Mouse (Mus musculus) neural tube, embryonic 12.5 days (tissue): Measurements from ENCODE around the gene Lamtor3. TPM values are rescaled to one million over a fixed set of nuclear protein-coding genes. Genes with fewer than 3 reads are reported as not detected.
A peak's percentile ranks its signal among the peaks of the same experiment; 100 is the strongest.
"Not testable (repeated sequence)": the region's sequence is repeated elsewhere in the genome, so short reads cannot be mapped to it uniquely, and the experiment has no call there.

Source experiments
- ATAC-seq: fragments of 200-750 bp; cut with Nextera tagmentation; 2 replicates; pipeline ENCODE4 v1.8.0; 2017; ENCODE audit warnings: low read depth, mild to moderate bottlenecking, moderate TSS enrichment, moderate library complexity; ENCODE audit not compliant: low FRiP score
- H3K27ac ChIP-seq: fragments of 300-500 bp; sonication (generic); 2 replicates; pipeline ENCODE4 v1.5.1; 2016
- H3K27me3 ChIP-seq: fragments of 300-500 bp; sonication (generic); replicated peaks from 2 replicates; pipeline ENCODE4 v1.6.1; 2016; ENCODE audit warnings: mild to moderate bottlenecking
- H3K36me3 ChIP-seq: fragments of 300-500 bp; sonication (generic); 2 replicates; pipeline ENCODE4 v1.6.1; 2016; ENCODE audit warnings: mild to moderate bottlenecking
- H3K4me1 ChIP-seq: fragments of 300-500 bp; sonication (generic); 2 replicates; pipeline ENCODE4 v1.6.1; 2016
- H3K4me2 ChIP-seq: fragments of 300-500 bp; sonication (generic); replicated peaks from 2 replicates; pipeline ENCODE4 v1.6.1; 2016; ENCODE audit warnings: mild to moderate bottlenecking
- H3K4me3 ChIP-seq: fragments of 300-500 bp; sonication (generic); 2 replicates; pipeline ENCODE4 v1.5.1; 2016
- H3K9ac ChIP-seq: fragments of 300-500 bp; sonication (generic); 2 replicates; pipeline ENCODE4 v1.6.1; 2016; ENCODE audit warnings: mild to moderate bottlenecking
- H3K9me3 ChIP-seq: fragments of 300-500 bp; sonication (generic); 2 replicates; pipeline ENCODE4 v1.6.1; 2016; ENCODE audit warnings: mild to moderate bottlenecking
- WGBS: fragments of 180-500 bp; shearing (Covaris S2); methylation state at CpG from one replicate; pipeline ENCODE4 v1.1.7; 2016; 5-methylcytosine and 5-hydroxymethylcytosine counted together
- polyA plus RNA-seq: library from polyadenylated mRNA; unstranded; fragments of >200 nt; fragmentation: Nextera tagmentation; extraction: Ambion mirVana; gene quantifications from 2 replicates; pipeline ENCODE4 v1.2.1, GENCODE M21; 2016

Gene Lamtor3
- polyA plus RNA-seq, 1 experiment from 2014 or later: 101 TPM

GRCm38 (mm10) chr3:137897685-137898084, 20.6 kb upstream of the Lamtor3 start:
- H3K9me3 ChIP-seq: no peaks in the 10 kb centered on the region
- no peak overlapping the region for H3K9ac ChIP-seq
- no peaks in the 10 kb centered on the region for H3K27me3 ChIP-seq
- no peaks in the 10 kb centered on the region for H3K4me1 ChIP-seq
- H3K36me3 ChIP-seq: peaks cover 14% of the 10 kb centered on the region; the same call in 1 of the 2 replicates
- no peak overlapping the region for H3K27ac ChIP-seq
- H3K4me2 ChIP-seq: no peak overlapping the region
- no peak for ATAC-seq
- H3K4me3 ChIP-seq: no peak overlapping the region
- WGBS: 92% methylated on average over 5 of the region's 5 CpGs

DNA sequence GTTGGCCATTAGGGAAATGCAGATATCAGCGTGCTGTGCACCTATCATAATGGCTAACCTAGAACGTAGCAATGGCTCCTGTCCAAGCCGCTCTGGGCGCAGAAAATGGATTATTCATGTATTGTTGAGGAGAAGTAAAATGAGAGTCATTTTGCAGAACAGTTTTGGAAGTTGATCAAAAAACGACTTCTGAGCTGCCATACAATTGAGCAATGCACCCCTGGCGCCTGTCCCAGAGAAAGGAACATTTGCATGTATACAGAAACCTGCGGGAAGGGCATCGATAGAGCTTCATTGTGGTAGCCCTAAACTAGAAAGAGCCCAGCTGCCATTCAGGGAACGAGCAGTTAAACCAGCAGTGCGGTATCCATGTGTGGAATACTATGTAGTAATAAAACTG, 18.2 kb upstream of the Lamtor3 start:
- H3K9ac ChIP-seq: no peak overlapping the region
- H3K4me1 ChIP-seq: no peaks in the 10 kb centered on the region
- no peaks in the 10 kb centered on the region for H3K27me3 ChIP-seq
- no peak overlapping the region for H3K27ac ChIP-seq
- ATAC-seq: no peak
- no peaks in the 10 kb centered on the region for H3K9me3 ChIP-seq
- no peak overlapping the region for H3K4me3 ChIP-seq
- H3K4me2 ChIP-seq: no peak overlapping the region
- H3K36me3 ChIP-seq: peaks cover 14% of the 10 kb centered on the region; the same call in 1 of the 2 replicates
- WGBS: 82% methylated on average over 10 of the region's 10 CpGs

DNA sequence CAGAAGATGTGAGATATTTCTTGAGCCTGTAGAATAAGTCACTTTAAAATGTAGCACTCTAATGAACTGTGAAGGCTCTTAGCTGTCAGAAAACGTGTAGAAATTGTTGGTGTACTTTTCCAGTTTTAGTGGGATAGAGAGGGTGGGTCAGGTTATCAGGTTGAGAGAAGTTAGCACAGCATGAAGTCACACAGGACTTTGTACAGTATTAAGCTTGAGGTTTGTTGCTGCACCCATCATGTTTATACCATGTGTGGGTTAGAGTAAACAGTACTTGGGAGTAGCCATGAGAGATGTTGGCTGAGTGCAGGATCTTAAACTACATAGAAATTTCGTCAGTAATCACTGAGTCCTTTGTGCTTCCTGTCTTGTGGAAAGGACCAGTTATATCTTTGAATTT, 5.2 kb upstream of the Lamtor3 start:
- H3K9me3 ChIP-seq: no peaks in the 10 kb centered on the region
- H3K9ac ChIP-seq: no peak overlapping the region
- WGBS: 72% methylated on average over 2 of the region's 2 CpGs
- ATAC-seq: no peak
- H3K4me1 ChIP-seq: peaks cover 7% of the 10 kb centered on the region; the same call in 1 of the 2 replicates
- peaks cover 4% of the 10 kb centered on the region; the same call in 1 of the 2 replicates for H3K36me3 ChIP-seq
- no peak overlapping the region for H3K4me3 ChIP-seq
- no peaks in the 10 kb centered on the region for H3K27me3 ChIP-seq
- no peak overlapping the region for H3K4me2 ChIP-seq
- no peak overlapping the region for H3K27ac ChIP-seq

DNA sequence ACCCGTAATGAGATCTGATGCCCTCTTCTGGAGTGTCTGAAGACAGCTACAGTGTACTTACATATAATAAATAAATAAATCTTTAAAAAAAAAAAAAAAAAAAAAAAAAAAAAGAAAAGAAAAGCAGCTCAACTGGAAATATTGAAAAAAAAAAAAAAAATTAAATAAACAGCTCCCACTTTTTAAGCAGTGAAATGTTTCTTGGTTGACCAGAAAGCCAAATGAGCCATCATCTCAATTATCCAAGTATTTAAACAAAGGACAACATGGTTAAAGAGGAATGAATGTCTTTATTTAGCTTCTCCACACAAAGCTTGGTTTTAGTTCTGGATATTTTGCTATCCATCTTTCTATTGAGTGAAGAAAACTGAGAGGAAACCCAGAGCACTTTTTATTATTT, 3.7 kb upstream of the Lamtor3 start:
- ATAC-seq, H3K9ac ChIP-seq, H3K9me3 ChIP-seq, H3K36me3 ChIP-seq, H3K27ac ChIP-seq, H3K4me2 ChIP-seq, H3K27me3 ChIP-seq, H3K4me3 ChIP-seq: not testable (repeated sequence)
- H3K4me1 ChIP-seq: peaks cover 15% of the 10 kb centered on the region
- WGBS: no CpG with 5 or more reads among the region's 1 CpGs

GRCm38 (mm10) chr3:137917694-137918171, 573 bp upstream of the Lamtor3 start:
- 27% methylated on average over 12 of the region's 12 CpGs for WGBS
- H3K4me3 ChIP-seq: peak overlapping the region; percentile 90

DNA sequence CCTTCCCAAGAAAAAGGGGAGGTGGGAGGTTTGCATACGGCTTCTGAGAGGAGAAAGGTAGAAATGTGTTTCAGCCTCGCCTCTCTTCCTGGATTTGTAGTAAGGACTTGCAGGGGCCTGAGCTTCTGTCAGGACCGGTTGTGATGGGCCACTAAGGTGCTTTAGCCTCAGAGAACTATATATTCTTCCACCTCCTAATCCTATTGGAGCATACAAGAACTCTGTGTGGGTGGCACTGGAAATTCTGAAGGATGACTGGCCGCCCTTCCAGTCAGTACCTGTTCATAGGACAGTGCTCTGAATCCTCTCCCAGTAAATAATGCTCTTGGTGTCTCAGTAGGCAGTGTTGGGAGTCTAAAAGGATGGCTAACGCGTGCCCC, 616 bp downstream of the Lamtor3 start:
- H3K9me3 ChIP-seq: no peaks in the 10 kb centered on the region
- peak; percentile 18; the same call in 1 of the 2 replicates for ATAC-seq
- H3K4me1 ChIP-seq: peaks cover 16% of the 10 kb centered on the region
- H3K9ac ChIP-seq: peak overlapping the region; percentile 80
- H3K27ac ChIP-seq: no peak overlapping the region
- H3K36me3 ChIP-seq: peaks cover 12% of the 10 kb centered on the region
- peak overlapping the region; percentile 84 for H3K4me2 ChIP-seq
- 18% methylated on average over 6 of the region's 6 CpGs for WGBS
- H3K27me3 ChIP-seq: no peaks in the 10 kb centered on the region
- peak overlapping the region; percentile 90 for H3K4me3 ChIP-seq

More at GRCm38 (mm10) chr3:137917694-137918171, 573 bp upstream of the Lamtor3 start:
- H3K9me3 ChIP-seq: no peaks in the 10 kb centered on the region
- H3K27me3 ChIP-seq: no peaks in the 10 kb centered on the region
- peaks cover 16% of the 10 kb centered on the region for H3K4me1 ChIP-seq
- H3K36me3 ChIP-seq: peaks cover 12% of the 10 kb centered on the region; the same call in 1 of the 2 replicates
- peak overlapping the region; percentile 80 for H3K9ac ChIP-seq
- H3K4me2 ChIP-seq: peak overlapping the region; percentile 84
- ATAC-seq: peak; percentile 58
- peak overlapping the region; percentile 42; the same call in 1 of the 2 replicates for H3K27ac ChIP-seq

DNA sequence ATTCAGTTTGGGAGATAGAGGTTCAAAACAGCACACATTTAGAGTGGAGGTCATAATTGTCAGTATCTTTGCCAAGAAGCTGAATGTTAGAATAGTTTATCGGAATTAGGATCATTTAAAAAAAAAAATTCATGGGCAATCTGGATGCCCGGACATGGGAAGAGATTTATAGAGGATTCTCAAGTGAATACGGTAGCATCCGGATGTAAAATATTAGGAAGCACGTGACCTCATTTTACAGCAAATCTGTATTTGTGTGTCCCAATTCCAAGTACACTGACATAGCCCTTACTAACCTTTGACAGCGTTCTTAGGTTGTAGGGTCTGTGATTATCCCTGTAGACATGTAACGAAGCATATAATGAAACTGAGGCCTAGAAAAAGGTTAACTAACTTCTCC, 1.1 kb downstream of the Lamtor3 start:
- Histone ChIP-seq H3K4me1 (peaks cover 16% of the 10 kb centered on the region), H3K4me3 (peak overlapping the region; percentile 90; the same call in 1 of the 2 replicates), H3K9me3 (no peaks in the 10 kb centered on the region), H3K4me2 (peak overlapping the region; percentile 84), H3K36me3 (peaks cover 12% of the 10 kb centered on the region), H3K27ac (no peak overlapping the region), H3K9ac (peak overlapping the region; percentile 80), H3K27me3 (no peaks in the 10 kb centered on the region)
- ATAC-seq: no peak
- WGBS: 93% methylated on average over 7 of the region's 7 CpGs

DNA sequence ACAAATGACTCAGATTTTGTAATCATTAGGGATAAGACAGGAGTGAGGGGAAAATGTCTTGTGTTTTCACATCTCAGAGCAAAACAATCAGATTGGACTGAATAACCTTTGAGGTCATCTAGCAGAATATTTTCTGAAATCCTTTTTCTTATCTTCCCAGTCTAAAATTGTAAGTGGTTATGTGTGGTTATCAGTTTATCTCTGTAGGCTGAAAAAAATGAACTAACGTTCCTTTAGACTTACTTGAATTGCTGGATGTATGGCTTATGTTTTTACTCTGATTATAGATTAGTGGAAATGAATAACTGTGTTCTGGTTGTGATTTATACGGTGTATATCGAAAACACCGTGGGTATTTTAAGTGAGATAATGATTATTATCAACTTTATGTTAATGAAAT, 2.3 kb downstream of the Lamtor3 start:
- WGBS: 97% methylated on average over 4 of the region's 4 CpGs
- H3K4me3 ChIP-seq: no peak overlapping the region
- no peak overlapping the region for H3K9ac ChIP-seq
- H3K36me3 ChIP-seq: peaks cover 12% of the 10 kb centered on the region
- no peak overlapping the region for H3K4me2 ChIP-seq
- ATAC-seq: no peak
- peaks cover 16% of the 10 kb centered on the region for H3K4me1 ChIP-seq
- H3K27me3 ChIP-seq: no peaks in the 10 kb centered on the region
- H3K27ac ChIP-seq: no peak overlapping the region
- H3K9me3 ChIP-seq: no peaks in the 10 kb centered on the region

DNA sequence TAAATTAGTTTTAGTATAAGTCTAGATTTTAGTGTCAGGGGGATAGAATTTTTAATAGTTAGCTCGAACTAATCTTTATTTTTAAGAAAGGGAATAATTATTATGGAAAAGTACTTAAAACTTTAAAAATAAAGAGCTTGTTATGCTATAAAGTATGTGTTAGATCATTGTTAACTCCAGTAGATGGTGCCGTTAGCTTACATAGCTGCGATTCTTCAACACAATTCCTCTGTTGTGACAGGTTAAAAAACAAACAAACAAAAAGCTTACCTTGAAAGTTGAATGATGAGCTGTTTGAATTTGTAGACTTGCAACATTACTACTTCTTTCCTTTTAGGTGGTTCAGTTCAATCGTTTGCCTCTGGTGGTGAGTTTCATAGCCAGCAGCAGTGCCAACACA, 8.7 kb downstream of the Lamtor3 start:
- Histone ChIP-seq H3K4me3 (no peak overlapping the region), H3K9ac (no peak overlapping the region), H3K4me1 (no peaks in the 10 kb centered on the region), H3K27ac (no peak overlapping the region), H3K4me2 (no peak overlapping the region), H3K36me3 (peaks cover 35% of the 10 kb centered on the region), H3K27me3 (no peaks in the 10 kb centered on the region), H3K9me3 (no peaks in the 10 kb centered on the region)
- 93% methylated on average over 4 of the region's 4 CpGs for WGBS
- no peak for ATAC-seq

DNA sequence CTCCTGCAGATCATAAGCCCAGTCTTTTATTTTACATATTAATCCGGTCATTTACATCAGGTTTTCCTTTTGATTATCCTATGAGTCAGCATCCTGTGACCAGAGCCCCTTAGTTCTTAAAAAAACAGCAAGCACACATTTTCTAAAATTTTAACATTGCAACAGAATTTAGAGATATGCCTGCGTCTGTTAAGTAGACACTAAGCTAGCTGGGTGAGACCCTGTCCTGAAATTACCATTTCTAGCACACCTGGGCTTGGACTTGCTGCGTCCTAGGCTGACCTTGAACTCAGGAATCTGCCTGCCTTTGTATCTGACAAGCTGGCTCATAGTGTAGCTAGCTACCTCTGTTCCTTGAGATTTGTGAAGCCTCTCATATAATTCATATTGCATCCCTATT, 11.6 kb downstream of the Lamtor3 start:
- no peaks in the 10 kb centered on the region for H3K4me1 ChIP-seq
- H3K27ac ChIP-seq: no peak overlapping the region
- WGBS: 95% methylated on average over 3 of the region's 3 CpGs
- H3K4me2 ChIP-seq: no peak overlapping the region
- no peaks in the 10 kb centered on the region for H3K27me3 ChIP-seq
- no peak overlapping the region for H3K4me3 ChIP-seq
- H3K9ac ChIP-seq: no peak overlapping the region
- no peaks in the 10 kb centered on the region for H3K9me3 ChIP-seq
- ATAC-seq: no peak
- H3K36me3 ChIP-seq: peaks cover 32% of the 10 kb centered on the region

DNA sequence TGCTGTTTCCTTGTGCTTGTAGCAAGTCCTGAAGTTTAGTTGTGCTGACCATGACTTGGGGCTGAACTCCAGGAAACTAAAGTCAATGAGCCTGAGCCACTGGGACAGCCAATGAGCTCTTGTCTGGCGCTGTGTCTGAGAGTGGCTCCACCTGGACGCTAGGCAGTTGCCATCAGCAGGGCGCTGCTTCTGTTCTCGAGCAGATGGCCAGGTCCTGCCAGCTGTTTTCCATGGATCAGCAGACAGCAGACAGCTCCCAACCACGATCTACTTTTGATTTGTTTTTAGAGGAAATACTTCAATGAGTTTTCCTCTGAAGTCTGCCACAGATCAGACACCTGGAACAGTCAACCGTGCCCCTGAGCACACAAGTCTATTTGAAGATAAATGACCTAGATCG, 14.4 kb downstream of the Lamtor3 start:
- no peak for ATAC-seq

GRCm38 (mm10) chr3:137933986-137934385, 15.7 kb downstream of the Lamtor3 start:
- Histone ChIP-seq H3K9ac (no peak overlapping the region), H3K4me2 (no peak overlapping the region), H3K4me1 (peaks cover 6% of the 10 kb centered on the region; the same call in 1 of the 2 replicates), H3K27me3 (no peaks in the 10 kb centered on the region), H3K36me3 (peaks cover 13% of the 10 kb centered on the region), H3K4me3 (no peak overlapping the region), H3K27ac (no peak overlapping the region), H3K9me3 (no peaks in the 10 kb centered on the region)
- 87% methylated on average over 3 of the region's 3 CpGs for WGBS
- no peak for ATAC-seq

More for the DNA sequence above, 14.4 kb downstream of the Lamtor3 start:
- no peak overlapping the region for H3K4me2 ChIP-seq
- no peaks in the 10 kb centered on the region for H3K9me3 ChIP-seq
- H3K9ac ChIP-seq: no peak overlapping the region
- H3K27me3 ChIP-seq: no peaks in the 10 kb centered on the region
- peaks cover 6% of the 10 kb centered on the region; the same call in 1 of the 2 replicates for H3K4me1 ChIP-seq
- 70% methylated on average over 7 of the region's 7 CpGs for WGBS
- peaks cover 18% of the 10 kb centered on the region for H3K36me3 ChIP-seq
- H3K4me3 ChIP-seq: no peak overlapping the region
- no peak overlapping the region for H3K27ac ChIP-seq
